ENCODE assay signal across 10 mouse cellular contexts in the genomic region with DNA sequence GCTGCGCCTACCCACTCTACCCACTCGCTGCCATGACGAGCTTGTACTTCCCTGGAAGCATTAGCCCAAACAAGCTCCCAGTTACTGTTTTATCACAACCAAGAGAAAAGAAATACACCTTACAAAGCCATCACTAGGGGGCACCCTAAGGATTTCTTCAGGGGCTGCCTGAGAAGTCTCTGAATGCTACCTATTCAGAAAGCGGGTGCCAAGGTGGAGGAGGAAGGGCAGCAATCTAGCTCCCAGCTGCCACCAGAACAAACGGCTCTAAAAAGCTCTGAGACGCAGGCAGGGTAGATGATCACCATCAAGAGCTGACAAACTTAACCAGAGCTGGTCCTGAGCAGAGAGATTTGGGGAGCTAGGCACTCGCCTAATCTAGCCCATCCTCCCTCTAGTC. TPM values are rescaled to one million over a fixed set of nuclear protein-coding genes. Genes with fewer than 3 reads are reported as not detected.
DNase-seq lines count a peak whose midpoint lies in the region; ATAC-seq and TF ChIP-seq lines count a peak whose summit lies in the region.
"Had no signal": no experiment of that assay in that cellular context is flagged by ENCODE, and none has a peak within 500 bp of the region (broad histone marks: within the 10 kb centered on the region; RNA-seq: fewer than 3 reads in every experiment).

No protein-coding gene starts in this region.

- no peak overlapping the region for H3K4me2 ChIP-seq in intestine, postnatal 0 days (replicated peaks; ENCODE audit: low read depth)
- H3K4me2 ChIP-seq in intestine, embryonic 15.5 days (replicated peaks): no peak overlapping the region
- H3K4me2 ChIP-seq: embryonic facial prominence, embryonic 13.5 days had no signal

- H3K4me3 ChIP-seq in intestine, postnatal 0 days (ENCODE audit: low read depth, low read length): no peak overlapping the region
- H3K4me3 ChIP-seq in intestine, embryonic 15.5 days (replicated peaks): no peak overlapping the region
- H3K4me3 ChIP-seq in G1E (ENCODE audit: low read depth, low read length): no peak overlapping the region
- H3K4me3 ChIP-seq: embryonic facial prominence, embryonic 13.5 days had no signal

- H3K9ac ChIP-seq in intestine, postnatal 0 days (ENCODE audit: low read depth, low read length): no peak overlapping the region
- H3K9ac ChIP-seq in intestine, embryonic 15.5 days: no peak overlapping the region
- H3K9ac ChIP-seq: embryonic facial prominence, embryonic 13.5 days had no signal

- H3K9me3 ChIP-seq in intestine, postnatal 0 days (ENCODE audit: control insufficient read depth): no peaks in the 10 kb centered on the region
- no peaks in the 10 kb centered on the region for H3K9me3 ChIP-seq in intestine, embryonic 15.5 days
- H3K9me3 ChIP-seq in G1E (replicated peaks): no peaks in the 10 kb centered on the region
- H3K9me3 ChIP-seq: embryonic facial prominence, embryonic 13.5 days had no signal

- TF ChIP-seq CTCF in intestine, postnatal 0 days (IDR thresholded peaks at IDR 0.05; ENCODE audit: low read depth): peak; percentile 70
- TF ChIP-seq CTCF in G1E (IDR thresholded peaks at IDR 0.05; ENCODE audit: low read depth, low read length): no peak; the same call in 1 of the 2 replicates

- H3K36me3 ChIP-seq in intestine, postnatal 0 days (ENCODE audit: control insufficient read depth, insufficient read depth): peaks cover 67% of the 10 kb centered on the region
- peaks cover 41% of the 10 kb centered on the region; the same call in 1 of the 2 replicates for H3K36me3 ChIP-seq in intestine, embryonic 15.5 days
- peaks cover 97% of the 10 kb centered on the region for H3K36me3 ChIP-seq in G1E (replicated peaks)

- H3K27ac ChIP-seq in intestine, postnatal 0 days (ENCODE audit: low read depth, low read length): no peak overlapping the region
- H3K27ac ChIP-seq in intestine, embryonic 15.5 days: no peak overlapping the region
- H3K27ac ChIP-seq: embryonic facial prominence, embryonic 13.5 days; macrophage had no signal

- no peaks in the 10 kb centered on the region for H3K4me1 ChIP-seq in intestine, postnatal 0 days (replicated peaks; ENCODE audit: control insufficient read depth, insufficient read depth, low read length)
- H3K4me1 ChIP-seq in intestine, embryonic 15.5 days (replicated peaks): no peaks in the 10 kb centered on the region
- no peaks in the 10 kb centered on the region; the same call in 1 of the 2 replicates for H3K4me1 ChIP-seq in G1E (ENCODE audit: insufficient read depth, low read depth, low read length)

- intact Hi-C loops in heart, postnatal 10 days (cut with DNase I): loop anchor here (1.0 to 2.0 kb wide), 2 partner anchors 40 to 47 kb away; partner anchors contain the start of gene Stau1

- DNase-seq in G1E (ENCODE audit: low spot score): peak; percentile 16
- peak; percentile 86 for DNase-seq in cerebellum, adult 9-10 months
- peak; percentile 67 to 77 for DNase-seq in heart, postnatal 10 days
- DNase-seq in left cerebral cortex, adult 9 months (ENCODE audit: low spot score in 2 of 2): peak; percentile 42 to 84
- peak; percentile 76 for DNase-seq in retina, embryonic 14.5 days (ENCODE audit: low spot score)
- no peak for DNase-seq in ovary, adult 18-20 months (ENCODE audit: low spot score)

- no peaks in the 10 kb centered on the region for H3K27me3 ChIP-seq in intestine, postnatal 0 days (replicated peaks; ENCODE audit: control insufficient read depth, insufficient read depth, low read length)
- no peaks in the 10 kb centered on the region for H3K27me3 ChIP-seq in intestine, embryonic 15.5 days (replicated peaks)
- H3K27me3 ChIP-seq in G1E (ENCODE audit: insufficient read depth, low read length): no peaks in the 10 kb centered on the region
- H3K27me3 ChIP-seq: embryonic facial prominence, embryonic 13.5 days had no signal

- WGBS in intestine, postnatal 0 days: 57% methylated on average over 7 of the region's 7 CpGs
- WGBS in intestine, embryonic 15.5 days: 58% methylated on average over 7 of the region's 7 CpGs

- no peak for ATAC-seq in intestine, postnatal 0 days
- no peak for ATAC-seq in intestine, embryonic 15.5 days
- no peak; the same call in 1 of the 2 replicates for ATAC-seq in G1E (ENCODE audit: extremely low read depth, insufficient number of reproducible peaks, low FRiP score, poor library complexity, severe bottlenecking)

RNA-seq across cellular contexts. Expression of gene Stau1, which starts 39.3 kb away (rescaled TPM):
- polyA plus RNA-seq in intestine, postnatal 0 days (2015; fragmentation: Nextera tagmentation; extraction: Ambion mirVana): 30.0 and 31.0 TPM in 2 replicates
- 62.8 and 70.5 TPM in 2 replicates for polyA plus RNA-seq in intestine, embryonic 15.5 days (2015; fragmentation: Nextera tagmentation; extraction: Ambion mirVana)
- 30.9 and 34.9 TPM in 2 replicates for total RNA-seq in G1E (2014; fragmentation: Nextera tagmentation)
- total RNA-seq in G1E (2017): 16.9 and 23.4 TPM in 2 replicates
- 28.4 and 31.8 TPM in 2 replicates for polyA plus RNA-seq in G1E (2012)
- total RNA-seq in heart, postnatal 10 days (2021): 10 to 100 TPM; 54.2 TPM

RNA-seq across cellular contexts. Expression of gene Cse1l, which starts 51.0 kb away (rescaled TPM):
- 20.8 and 22.1 TPM in 2 replicates for polyA plus RNA-seq in intestine, postnatal 0 days (2015; fragmentation: Nextera tagmentation; extraction: Ambion mirVana)
- polyA plus RNA-seq in intestine, embryonic 15.5 days (2015; fragmentation: Nextera tagmentation; extraction: Ambion mirVana): 92.2 and 107 TPM in 2 replicates
- total RNA-seq in G1E (2014; fragmentation: Nextera tagmentation): 174 and 182 TPM in 2 replicates
- 124 and 141 TPM in 2 replicates for total RNA-seq in G1E (2017)
- polyA plus RNA-seq in G1E (2012): 9.9 and 18.2 TPM in 2 replicates
- total RNA-seq in heart, postnatal 10 days (2021): 10 to 100 TPM; 48.0 to 53.0 TPM

RNA-seq across cellular contexts. Expression of gene Ddx27, which starts 58.2 kb away (rescaled TPM):
- 15.8 and 16.3 TPM in 2 replicates for polyA plus RNA-seq in intestine, postnatal 0 days (2015; fragmentation: Nextera tagmentation; extraction: Ambion mirVana)
- 45.9 and 47.7 TPM in 2 replicates for polyA plus RNA-seq in intestine, embryonic 15.5 days (2015; fragmentation: Nextera tagmentation; extraction: Ambion mirVana)
- total RNA-seq in G1E (2014; fragmentation: Nextera tagmentation): 67.3 and 80.6 TPM in 2 replicates
- 89.3 and 101 TPM in 2 replicates for total RNA-seq in G1E (2017)
- 124 and 137 TPM in 2 replicates for polyA plus RNA-seq in G1E (2012)
- 10 to 100 TPM; 17.5 to 18.3 TPM for total RNA-seq in heart, postnatal 10 days (2021)
